In the genomic region with DNA sequence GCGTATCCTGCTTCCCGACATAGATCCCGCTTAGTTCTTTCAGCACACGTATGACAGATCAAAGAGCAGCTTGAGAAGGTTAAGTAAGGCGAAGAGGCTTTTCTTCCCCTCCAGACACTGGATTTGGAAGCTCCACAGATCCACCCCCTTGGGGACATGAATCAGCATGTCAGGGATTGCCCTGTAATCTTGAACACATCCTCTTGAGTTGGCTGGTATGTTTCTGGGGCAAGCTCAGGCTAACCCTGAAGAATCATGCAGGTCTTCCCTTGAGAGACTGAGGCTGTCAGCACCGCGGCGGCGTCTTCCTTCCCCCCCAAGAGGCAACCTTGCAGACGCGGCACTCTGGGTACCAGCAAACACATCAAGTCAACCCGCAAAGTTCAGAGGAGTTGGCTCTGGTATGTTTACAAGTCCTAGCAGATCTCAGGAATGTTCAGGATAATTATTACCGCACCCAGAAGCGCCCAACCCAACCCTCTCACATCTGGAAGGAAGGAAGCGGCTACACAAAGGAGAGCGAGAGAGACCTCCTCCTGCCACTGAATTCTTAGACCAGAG, we compare ENCODE assay signal across 9 mouse cellular contexts. TPM values are rescaled to one million over a fixed set of nuclear protein-coding genes. Genes with fewer than 3 reads are reported as not detected.
A peak's percentile ranks its signal among the peaks of the same experiment; 100 is the strongest.
DNase-seq lines count a peak whose midpoint lies in the region; ATAC-seq lines count a peak whose summit lies in the region.
"Had no signal": no experiment of that assay in that cellular context is flagged by ENCODE, and none has a peak within 500 bp of the region (broad histone marks: within the 10 kb centered on the region; RNA-seq: fewer than 3 reads in every experiment).

No protein-coding gene starts in this region.

- H3K36me3 ChIP-seq in embryonic facial prominence, embryonic 11.5 days (replicated peaks; ENCODE audit: control insufficient read depth, insufficient read depth, low read depth, low read length): no peaks in the 10 kb centered on the region
- no peaks in the 10 kb centered on the region for H3K36me3 ChIP-seq in heart, embryonic 15.5 days
- no peaks in the 10 kb centered on the region for H3K36me3 ChIP-seq in limb, embryonic 10.5 days
- no peaks in the 10 kb centered on the region for H3K36me3 ChIP-seq in neural tube, embryonic 11.5 days (ENCODE audit: control insufficient read depth, insufficient read depth, low read length)

- peak overlapping the region; percentile 96 for H3K4me2 ChIP-seq in embryonic facial prominence, embryonic 11.5 days (ENCODE audit: low read depth, low read length)
- peak overlapping the region; percentile 98 for H3K4me2 ChIP-seq in heart, embryonic 15.5 days
- H3K4me2 ChIP-seq in neural tube, embryonic 11.5 days (ENCODE audit: low read depth): peak overlapping the region; percentile 80

- H3K4me3 ChIP-seq in embryonic facial prominence, embryonic 11.5 days (ENCODE audit: low read depth, low read length): peak overlapping the region; percentile 70
- peak overlapping the region; percentile 67 for H3K4me3 ChIP-seq in heart, embryonic 15.5 days
- peak overlapping the region; percentile 85 for H3K4me3 ChIP-seq in limb, embryonic 10.5 days
- peak overlapping the region; percentile 52 for H3K4me3 ChIP-seq in neural tube, embryonic 11.5 days (ENCODE audit: low read depth, low read length)

- 7% methylated on average over 16 of the region's 16 CpGs for WGBS in embryonic facial prominence, embryonic 11.5 days
- 4% methylated on average over 16 of the region's 16 CpGs for WGBS in heart, embryonic 15.5 days
- 6% methylated on average over 16 of the region's 16 CpGs for WGBS in limb, embryonic 10.5 days
- 4% methylated on average over 16 of the region's 16 CpGs for WGBS in neural tube, embryonic 11.5 days

- H3K4me1 ChIP-seq in embryonic facial prominence, embryonic 11.5 days (ENCODE audit: control insufficient read depth, insufficient read depth, low read length): no peaks in the 10 kb centered on the region
- H3K4me1 ChIP-seq in heart, embryonic 15.5 days (replicated peaks): peaks cover 17% of the 10 kb centered on the region
- H3K4me1 ChIP-seq in limb, embryonic 10.5 days: peaks cover 24% of the 10 kb centered on the region
- peaks cover 12% of the 10 kb centered on the region; the same call in 1 of the 2 replicates for H3K4me1 ChIP-seq in neural tube, embryonic 11.5 days (ENCODE audit: control insufficient read depth, insufficient read depth, low read length)

- no peaks in the 10 kb centered on the region for H3K27me3 ChIP-seq in embryonic facial prominence, embryonic 11.5 days (ENCODE audit: control insufficient read depth, insufficient read depth, low read length)
- H3K27me3 ChIP-seq in heart, embryonic 15.5 days: peaks cover 33% of the 10 kb centered on the region
- H3K27me3 ChIP-seq in limb, embryonic 10.5 days (ENCODE audit: low read depth, poor library complexity, severe bottlenecking): peaks cover 26% of the 10 kb centered on the region
- no peaks in the 10 kb centered on the region for H3K27me3 ChIP-seq in neural tube, embryonic 11.5 days (ENCODE audit: control insufficient read depth, insufficient read depth, low read length)

- no peaks in the 10 kb centered on the region for H3K9me3 ChIP-seq in embryonic facial prominence, embryonic 11.5 days (replicated peaks; ENCODE audit: control insufficient read depth, low read length)
- no peaks in the 10 kb centered on the region for H3K9me3 ChIP-seq in heart, embryonic 15.5 days (replicated peaks)
- H3K9me3 ChIP-seq in limb, embryonic 10.5 days (replicated peaks): no peaks in the 10 kb centered on the region
- H3K9me3 ChIP-seq in neural tube, embryonic 11.5 days (ENCODE audit: control insufficient read depth, low read length): no peaks in the 10 kb centered on the region

- peak overlapping the region; percentile 79 for H3K9ac ChIP-seq in embryonic facial prominence, embryonic 11.5 days (replicated peaks; ENCODE audit: low read length)
- H3K9ac ChIP-seq in heart, embryonic 15.5 days: 0 out of 2 replicates have a peak overlapping the region, but pooled peaks have one; percentile 63
- peak overlapping the region; percentile 88 for H3K9ac ChIP-seq in neural tube, embryonic 11.5 days (ENCODE audit: low read length)

- no peak for ATAC-seq in embryonic facial prominence, embryonic 11.5 days (replicated peaks; ENCODE audit: insufficient number of reproducible peaks, low FRiP score, low TSS enrichment, low read depth)
- no peak for ATAC-seq in heart, embryonic 15.5 days (replicated peaks; ENCODE audit: insufficient number of reproducible peaks, insufficient read depth, low FRiP score, low read depth)
- ATAC-seq in neural tube, embryonic 11.5 days (ENCODE audit: insufficient read depth, low FRiP score, low TSS enrichment): no peak
- no peak for ATAC-seq in cerebellum, adult (ENCODE audit: insufficient number of reproducible peaks, low FRiP score, low TSS enrichment)

- DNase-seq in gastrocnemius, adult 18-20 months (ENCODE audit: low spot score): peak; percentile 18
- no peak for DNase-seq in gastrocnemius, adult 8-10 months (ENCODE audit: low spot score in 2 of 2)
- DNase-seq in embryonic facial prominence, embryonic 11.5 days (ENCODE audit: low spot score): peak; percentile 46
- DNase-seq in limb, embryonic 10.5 days (ENCODE audit: low spot score): peak; percentile 55
- peak; percentile 37 for DNase-seq in neural tube, embryonic 11.5 days (ENCODE audit: low spot score)
- no peak for DNase-seq in layer of hippocampus, postnatal 25 days (ENCODE audit: extremely low spot score in 1 of 2, low spot score in 1 of 2)

- H3K27ac ChIP-seq in embryonic facial prominence, embryonic 11.5 days (replicated peaks; ENCODE audit: low read depth, low read length): no peak overlapping the region
- peak overlapping the region; percentile 62; the same call in 1 of the 2 replicates for H3K27ac ChIP-seq in heart, embryonic 15.5 days
- peak overlapping the region; percentile 83 for H3K27ac ChIP-seq in limb, embryonic 10.5 days
- H3K27ac ChIP-seq in neural tube, embryonic 11.5 days (ENCODE audit: low read depth, low read length): peak overlapping the region; percentile 94

RNA-seq across cellular contexts. Expression of gene Frmd4b, which starts 1.4 kb away (rescaled TPM):
- 1 to 10 TPM; 5.1 to 6.3 TPM for total RNA-seq in gastrocnemius, adult 18-20 months (2021)
- total RNA-seq in gastrocnemius, adult 8-10 months (2022): 1 to 10 TPM; 2.6 to 6.5 (median 4.7) TPM
- 15.8 and 16.6 TPM in 2 replicates for polyA plus RNA-seq in embryonic facial prominence, embryonic 11.5 days (2014; fragmentation: Nextera tagmentation; extraction: Ambion mirVana)
- 12.1 and 13.8 TPM in 2 replicates for polyA plus RNA-seq in heart, embryonic 15.5 days (2015; fragmentation: Nextera tagmentation; extraction: Ambion mirVana)
- polyA plus RNA-seq in limb, embryonic 10.5 days (2016; fragmentation: Nextera tagmentation; extraction: Ambion mirVana): 14.2 and 14.8 TPM in 2 replicates
- 45.2 and 50.5 TPM in 2 replicates for polyA plus RNA-seq in neural tube, embryonic 11.5 days (2014; fragmentation: Nextera tagmentation; extraction: Ambion mirVana)
- 10 to 100 TPM; 26.8 to 35.0 TPM for total RNA-seq in layer of hippocampus, postnatal 25 days (2021)
- polyA plus RNA-seq: C2C12 had no signal

Comparison
In these comparisons a context has a peak if more than half of its experiments do, and no peak if none do; other contexts are left out.
1. DNase-seq: peak in gastrocnemius, adult 18-20 months (single experiment), embryonic facial prominence, embryonic 11.5 days (single experiment), limb, embryonic 10.5 days (single experiment) and neural tube, embryonic 11.5 days (single experiment); none in gastrocnemius, adult 8-10 months (0 of 2) and layer of hippocampus, postnatal 25 days (0 of 2).
2. Peak in every context shown above with its lines, with median percentiles within 50 percentile points of each other: H3K4me2 ChIP-seq, H3K4me3 ChIP-seq and H3K9ac ChIP-seq.